Mouse (Mus musculus): ENCODE measurements around the gene Ptprd.
A peak's percentile ranks its signal among the peaks of the same experiment; 100 is the strongest.
"Not testable (repeated sequence)": the region's sequence is repeated elsewhere in the genome, so short reads cannot be mapped to it uniquely, and the experiment has no call there.

Ptprd gene

DNA sequence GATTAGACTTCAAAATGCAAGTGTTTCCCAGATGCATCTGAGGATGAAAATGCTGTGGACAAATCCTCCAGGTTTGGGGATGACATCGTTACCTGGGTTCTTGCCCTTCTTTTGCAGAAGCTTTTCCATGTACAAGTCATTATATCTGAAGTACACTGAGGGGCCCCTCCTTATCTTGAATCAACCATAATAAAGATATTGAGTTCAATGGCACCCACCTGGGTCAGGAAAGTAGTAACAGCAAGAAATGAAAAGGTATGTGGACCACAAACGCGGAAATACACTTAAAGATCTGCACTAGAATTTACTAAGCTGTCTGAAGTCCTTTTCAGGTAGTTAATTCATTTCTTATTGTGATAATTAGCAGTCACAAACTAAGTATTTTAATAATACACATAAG is 2017.0 kb downstream of the Ptprd start:
- DNase-seq (ENCODE audit: low read depth), result no peak

DNA sequence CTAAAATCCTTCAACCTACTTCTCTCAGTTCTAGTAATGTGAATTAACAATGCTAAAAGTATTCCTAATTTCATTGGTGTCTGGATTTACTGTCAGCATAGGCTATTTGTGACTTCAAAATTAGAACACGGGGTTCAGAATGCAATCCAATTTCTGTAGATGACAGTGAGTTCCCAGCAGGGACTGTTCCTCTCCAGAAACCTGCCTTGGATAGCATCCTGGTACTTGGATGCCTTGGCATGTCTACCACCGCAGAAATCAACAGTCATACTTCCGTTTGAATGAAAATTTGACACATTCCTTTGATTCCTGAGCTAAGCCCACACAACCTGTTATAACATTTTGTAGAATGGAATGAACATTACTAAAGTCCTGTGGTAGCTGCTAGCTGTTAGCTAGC is 2018.3 kb downstream of the Ptprd start:
- no peak for DNase-seq (ENCODE audit: low read depth)

DNA sequence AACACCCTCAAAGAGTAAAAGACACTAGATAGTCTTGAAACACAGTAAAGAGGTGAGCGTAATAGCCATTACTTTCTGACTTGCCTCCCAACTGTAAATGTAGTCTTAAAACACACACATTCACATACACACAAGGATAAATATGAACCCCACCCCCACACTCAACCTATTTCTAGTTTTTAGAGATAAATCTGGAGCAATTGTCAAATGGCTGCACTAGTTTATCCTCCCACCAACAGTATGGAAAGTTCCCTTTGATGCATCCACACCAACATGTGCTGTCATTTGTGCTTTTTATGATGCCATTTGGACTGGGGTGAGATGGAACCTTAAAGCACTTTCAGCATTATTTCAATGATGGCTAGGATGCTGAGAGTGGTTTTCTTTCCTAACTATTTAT is 2019.7 kb downstream of the Ptprd start:
- DNase-seq (ENCODE audit: low read depth), result no peak

DNA sequence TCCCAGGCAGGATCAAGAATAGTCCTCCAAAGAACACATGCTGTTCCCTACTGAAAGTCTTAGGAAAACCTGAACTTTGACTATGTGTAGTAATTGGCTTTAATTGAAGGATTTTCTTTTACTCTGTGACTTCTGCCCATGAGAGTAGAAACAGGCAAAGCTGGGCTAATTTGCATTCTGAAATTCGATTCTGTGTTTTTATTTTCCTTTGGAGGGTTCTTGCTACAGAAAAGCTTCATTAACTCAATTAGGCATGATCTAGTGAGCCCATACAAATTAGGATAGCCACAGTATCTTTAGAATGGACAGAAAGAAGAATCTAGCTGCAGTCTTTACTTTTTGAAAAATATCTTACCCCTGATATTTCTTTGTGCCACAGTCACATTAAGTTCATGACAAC is 2021.0 kb downstream of the Ptprd start:
- no peak for DNase-seq (ENCODE audit: low read depth)

DNA sequence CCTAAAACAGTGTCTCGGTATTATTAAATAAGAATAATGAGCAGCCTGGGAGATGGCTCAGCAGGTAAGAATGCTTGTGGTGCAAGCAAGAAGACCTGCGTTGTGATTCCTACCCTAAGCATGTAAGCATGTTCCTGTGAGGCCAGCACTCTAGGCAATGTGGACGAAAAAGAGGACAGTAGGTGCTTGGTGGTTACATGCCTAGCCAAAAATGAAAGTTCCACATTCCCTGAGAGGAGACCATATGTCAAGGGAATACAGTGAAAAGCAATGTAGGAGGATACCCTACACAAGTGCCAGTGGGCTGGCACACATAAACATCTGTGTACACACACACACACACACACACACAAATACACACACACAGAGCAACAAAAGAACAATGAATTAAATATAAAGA is 2028.7 kb downstream of the Ptprd start:
- DNase-seq (ENCODE audit: low read depth), result no peak

DNA sequence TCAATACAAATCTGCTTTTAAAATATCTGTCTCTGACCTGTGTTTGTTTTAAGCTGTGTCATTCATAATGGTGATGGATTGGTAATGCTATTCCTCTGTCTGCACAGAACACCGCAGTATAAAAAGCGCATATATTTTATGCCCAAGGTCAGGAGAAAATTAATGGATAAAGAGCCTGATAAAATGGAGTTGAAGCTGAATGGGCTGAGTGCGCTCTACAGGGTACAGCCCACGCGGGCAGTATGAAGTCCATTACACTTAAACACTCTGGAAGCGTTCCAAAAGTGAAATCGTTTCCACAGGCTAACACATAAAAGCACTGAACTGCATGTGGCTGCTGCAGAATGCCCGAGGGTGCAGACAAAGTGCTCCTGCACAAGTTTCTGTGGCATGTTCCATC is 2032.3 kb downstream of the Ptprd start:
- no peak for DNase-seq (ENCODE audit: low read depth)

DNA sequence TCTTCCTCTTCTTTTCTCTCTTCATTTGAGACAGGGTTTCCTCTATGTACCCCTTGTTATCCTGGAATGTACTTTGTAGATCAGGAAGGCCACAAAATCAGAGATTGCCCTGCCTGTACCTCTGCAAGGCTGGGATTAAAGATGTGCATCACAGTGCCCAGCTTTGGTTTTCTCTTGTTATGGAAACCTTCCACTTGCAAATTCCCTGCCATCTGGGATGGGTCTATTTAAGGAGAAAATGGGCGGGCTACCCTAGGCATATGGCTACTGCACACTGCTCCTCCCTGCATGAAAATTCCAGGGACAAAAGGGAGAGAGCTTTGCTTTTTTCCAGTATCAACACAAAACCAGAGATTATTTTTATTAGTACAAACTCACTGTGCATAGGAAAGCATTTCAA is 2036.7 kb downstream of the Ptprd start:
- no peak for DNase-seq (ENCODE audit: low read depth)

DNA sequence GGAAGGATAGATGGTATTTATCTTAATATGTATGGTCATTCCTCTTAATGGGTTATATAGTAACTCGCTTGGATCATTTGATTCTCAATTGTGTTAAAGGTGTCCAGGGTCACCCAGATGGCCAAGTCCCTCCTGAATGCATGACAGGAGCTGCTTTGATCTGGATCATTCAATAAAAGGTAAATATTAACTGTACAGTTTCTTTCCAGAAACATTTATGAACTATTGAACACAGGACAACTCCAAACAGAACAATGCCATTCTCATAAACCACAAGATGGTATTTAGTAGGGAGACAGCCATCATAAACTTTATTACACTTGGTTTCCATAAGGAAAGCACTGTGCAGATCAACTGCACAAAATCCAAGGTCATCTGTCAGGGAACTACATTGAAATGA is 2056.0 kb downstream of the Ptprd start:
- no peak for DNase-seq (ENCODE audit: low read depth)

DNA sequence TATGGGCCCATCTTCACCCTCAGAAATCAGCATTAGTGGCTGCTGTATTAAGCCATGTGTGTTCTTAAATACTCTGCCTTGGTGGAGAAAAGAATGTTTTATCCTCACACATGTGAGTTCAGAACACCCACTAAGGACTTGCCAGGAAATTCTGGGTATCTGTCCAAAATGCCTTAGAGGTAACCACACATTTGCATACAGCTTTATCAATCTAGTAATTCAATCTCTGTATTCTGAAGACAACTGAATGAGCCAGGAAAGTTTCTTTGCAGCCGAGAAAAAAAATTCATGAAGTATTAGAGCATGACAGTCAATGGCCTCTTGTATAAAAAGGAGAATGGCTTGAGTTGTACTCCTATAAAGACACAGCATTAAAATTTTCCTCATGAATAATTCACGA is 2057.6 kb downstream of the Ptprd start:
- DNase-seq (ENCODE audit: low read depth), result no peak

DNA sequence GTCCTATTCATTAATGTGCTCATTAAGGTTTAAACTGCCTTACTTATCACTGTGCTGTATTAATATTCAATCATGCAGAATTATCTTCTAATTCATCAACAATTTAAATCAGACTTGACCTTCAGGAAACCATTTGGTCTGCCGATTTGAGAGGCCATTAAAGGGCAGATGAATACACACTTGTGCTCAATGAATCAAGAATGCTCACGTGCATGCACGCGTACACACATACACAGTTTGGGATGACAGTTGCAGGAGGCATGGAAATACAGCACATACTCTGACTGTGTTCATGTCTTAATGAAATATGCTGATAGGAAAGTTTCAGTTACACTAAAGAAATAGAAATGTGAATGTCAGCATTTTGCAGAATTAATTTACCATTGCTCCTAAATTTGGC is 2066.8 kb downstream of the Ptprd start:
- no peak for DNase-seq (ENCODE audit: low read depth)

DNA sequence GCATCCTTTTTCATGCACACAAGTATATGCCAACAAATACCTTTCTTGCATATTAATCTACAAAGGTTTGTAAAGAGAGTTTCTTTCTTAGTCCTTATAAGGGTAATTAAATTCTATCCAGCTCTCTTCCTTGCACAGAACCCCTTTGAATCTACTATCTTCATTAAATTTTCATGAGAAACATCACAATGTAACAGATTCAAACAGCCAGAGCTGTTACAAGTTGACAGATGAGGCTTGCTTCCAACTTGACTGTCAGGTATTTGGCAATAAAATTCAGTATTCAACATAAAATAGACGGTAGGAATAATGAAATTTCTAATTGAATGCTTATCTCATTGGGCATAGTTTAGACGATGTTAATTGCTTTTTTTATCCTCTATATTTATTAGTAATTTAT is 2067.4 kb downstream of the Ptprd start:
- DNase-seq (ENCODE audit: low read depth), result no peak

DNA sequence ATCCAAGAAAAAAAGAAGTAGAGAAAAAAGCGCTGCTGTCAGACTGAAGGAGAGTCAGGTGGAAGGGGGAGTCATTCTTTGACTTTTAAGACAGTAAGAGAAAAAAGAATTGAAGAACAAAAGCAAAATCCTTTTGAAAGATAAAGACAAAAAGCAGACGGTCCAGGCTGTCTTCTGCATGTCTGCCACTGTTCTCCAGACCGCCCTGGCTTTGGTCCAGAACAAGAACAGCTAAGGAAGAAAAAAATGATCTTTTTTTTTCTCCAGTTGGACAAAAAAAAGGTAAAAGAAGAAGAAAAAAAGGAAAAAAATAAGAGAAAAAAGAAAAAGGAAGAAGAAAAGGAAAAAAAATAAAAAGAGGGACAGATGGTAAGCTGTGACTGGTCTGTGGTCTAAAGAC is 2073.9 kb downstream of the Ptprd start:
- DNase-seq (ENCODE audit: low read depth), result peak; percentile 7

DNA sequence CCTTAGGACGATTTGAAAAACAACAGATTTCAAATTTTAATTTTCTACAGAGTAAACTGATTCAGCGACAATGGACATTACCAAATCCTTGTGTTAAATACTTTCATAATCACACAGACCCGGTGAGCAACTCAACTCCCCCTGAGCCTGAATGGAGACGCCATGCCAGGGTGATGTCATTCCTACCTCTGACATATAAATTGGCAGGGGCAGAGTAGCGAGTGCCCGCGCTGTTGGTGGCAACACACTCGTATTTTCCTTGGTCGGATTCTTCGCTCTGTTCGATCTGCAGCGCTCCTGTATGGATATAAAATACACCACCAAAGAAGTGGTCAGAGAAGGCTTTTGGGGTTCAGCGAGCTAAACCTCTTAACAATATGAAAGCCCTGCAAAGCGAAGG is 2075.1 kb downstream of the Ptprd start:
- DNase-seq (ENCODE audit: low read depth), result no peak

DNA sequence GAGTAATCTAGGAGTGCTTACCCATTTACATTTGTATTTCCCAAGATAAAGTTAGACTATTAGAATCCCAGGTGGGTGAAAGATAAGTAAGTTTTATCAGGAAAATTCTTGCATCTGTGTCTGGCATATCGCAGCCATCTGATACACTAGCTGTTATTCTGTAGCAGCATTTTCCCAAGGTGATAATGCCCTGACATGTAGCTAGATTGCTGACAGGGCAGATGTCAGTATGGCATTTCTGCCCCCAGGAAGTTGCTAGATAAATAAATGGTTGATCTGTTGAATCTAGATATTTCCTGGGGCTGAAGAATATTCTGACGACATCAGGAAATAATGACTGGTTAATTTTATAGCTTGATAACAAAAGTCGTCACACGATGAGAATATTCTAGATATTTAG is 2119.9 kb downstream of the Ptprd start:
- no peak for DNase-seq (ENCODE audit: low read depth)

DNA sequence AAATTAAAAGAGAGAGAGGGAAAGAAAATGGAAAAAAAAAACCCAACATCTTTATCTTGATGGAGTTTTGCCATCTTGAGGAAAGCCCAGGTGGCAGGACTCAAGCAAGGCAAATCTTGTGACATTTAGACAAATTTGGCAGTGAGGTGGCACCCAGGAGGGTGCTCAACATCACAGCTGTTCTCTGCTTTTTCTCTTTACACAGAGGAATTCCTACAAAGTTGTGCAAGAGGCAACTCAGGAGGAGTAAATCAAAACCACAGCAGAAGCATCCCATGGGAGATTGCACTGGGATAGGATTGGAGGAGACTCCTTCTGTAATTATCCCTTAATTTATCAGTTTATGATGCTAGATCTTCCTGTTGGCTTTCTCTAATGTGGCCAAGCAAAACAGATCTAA is 2121.9 kb downstream of the Ptprd start:
- no peak for DNase-seq (ENCODE audit: low read depth)

DNA sequence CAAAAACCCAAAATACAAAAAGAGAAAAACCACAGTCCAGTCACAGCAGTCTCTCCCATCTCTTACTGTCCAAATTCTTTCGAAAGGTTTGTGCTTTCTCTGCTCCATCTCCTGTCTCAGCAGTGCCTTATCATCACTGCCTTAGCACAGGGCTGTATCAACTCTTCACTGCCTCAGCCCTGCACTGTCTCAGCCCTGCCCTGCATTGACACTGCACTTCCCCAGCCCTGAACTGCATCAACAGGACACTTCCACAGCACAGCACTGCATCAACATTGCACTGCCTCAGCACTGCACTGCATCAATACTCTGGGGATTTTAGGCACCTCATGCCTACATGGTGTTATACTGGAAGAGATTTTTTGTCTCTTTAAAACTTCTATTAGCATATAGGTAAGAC is 2135.7 kb downstream of the Ptprd start:
- no peak for DNase-seq (ENCODE audit: low read depth)

DNA sequence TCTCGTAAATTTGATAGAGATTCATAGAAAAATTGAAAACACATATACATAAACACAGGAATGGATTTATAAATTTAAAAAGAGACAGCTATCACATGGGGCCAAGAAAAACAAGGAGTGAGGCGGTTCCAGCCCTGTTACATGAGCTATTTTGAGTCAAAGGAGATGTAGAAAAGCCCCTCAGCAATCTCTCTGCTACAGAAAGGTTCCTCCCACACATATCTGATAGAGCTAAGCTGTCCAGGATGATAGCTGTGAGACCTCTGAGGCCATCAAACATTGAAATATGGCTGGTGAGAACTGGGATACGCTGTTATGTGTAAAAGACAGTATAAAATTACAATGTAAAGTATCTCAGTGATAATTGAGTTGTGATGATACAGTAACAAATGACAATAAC is 2138.5 kb downstream of the Ptprd start:
- DNase-seq (ENCODE audit: low read depth), result no peak

DNA sequence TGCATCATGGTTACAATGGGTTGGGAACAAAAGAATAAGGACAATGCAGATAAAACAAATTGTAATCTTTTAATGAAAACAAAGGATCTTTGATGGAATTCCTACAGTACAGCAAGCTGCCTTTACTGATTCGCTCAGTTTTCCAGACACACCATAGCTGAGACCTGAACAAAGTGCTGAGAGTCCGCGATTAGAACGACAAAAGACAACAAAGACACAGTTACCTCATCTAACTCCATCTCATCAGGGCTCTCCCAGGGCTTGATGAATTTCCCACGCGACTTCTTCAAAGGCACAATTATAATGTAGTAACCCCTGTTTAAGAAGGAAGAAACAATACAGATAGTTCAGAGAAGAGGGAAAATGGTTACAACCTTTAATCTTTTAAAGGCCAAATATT is 2140.0 kb downstream of the Ptprd start:
- no peak for DNase-seq (ENCODE audit: low read depth)

DNA sequence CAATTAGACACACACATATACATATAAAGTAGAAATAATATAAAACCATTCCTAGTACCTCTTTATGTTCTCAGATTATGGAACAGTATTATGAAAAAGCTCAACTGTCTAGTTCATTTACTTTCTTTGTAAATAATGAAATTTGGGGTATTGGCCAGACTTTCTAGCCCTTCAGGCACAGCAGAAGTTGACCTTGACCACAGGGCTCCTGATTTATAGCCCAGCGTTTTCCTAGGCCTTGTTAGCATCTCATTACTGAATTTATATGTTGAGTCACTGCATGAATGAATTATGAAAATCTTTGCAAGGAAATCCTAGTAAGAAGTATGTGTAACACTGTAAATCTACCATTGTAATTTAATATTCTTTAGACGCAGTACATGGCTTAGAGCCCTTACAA is 2154.9 kb downstream of the Ptprd start:
- DNase-seq (ENCODE audit: low read depth), result no peak

DNA sequence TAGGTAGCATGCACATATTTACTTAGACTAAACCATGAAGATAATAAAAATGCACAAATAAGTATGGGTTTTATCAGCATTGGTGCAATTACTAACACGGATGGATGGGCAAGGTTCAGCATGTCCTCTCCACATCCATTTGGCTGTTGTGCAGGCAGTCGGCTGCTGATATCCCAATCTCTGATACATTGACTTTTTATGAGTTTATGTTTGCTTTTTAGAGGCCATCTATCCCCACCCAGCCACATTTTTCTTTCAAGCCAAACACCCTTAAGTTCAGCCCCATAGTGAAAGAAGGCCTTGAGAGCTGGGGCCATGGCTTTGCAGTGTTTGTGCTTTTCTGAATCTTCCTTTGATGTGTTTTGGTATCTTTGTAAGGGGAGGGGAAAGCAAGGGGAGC is 2166.1 kb downstream of the Ptprd start:
- DNase-seq (ENCODE audit: low read depth), result no peak

DNA sequence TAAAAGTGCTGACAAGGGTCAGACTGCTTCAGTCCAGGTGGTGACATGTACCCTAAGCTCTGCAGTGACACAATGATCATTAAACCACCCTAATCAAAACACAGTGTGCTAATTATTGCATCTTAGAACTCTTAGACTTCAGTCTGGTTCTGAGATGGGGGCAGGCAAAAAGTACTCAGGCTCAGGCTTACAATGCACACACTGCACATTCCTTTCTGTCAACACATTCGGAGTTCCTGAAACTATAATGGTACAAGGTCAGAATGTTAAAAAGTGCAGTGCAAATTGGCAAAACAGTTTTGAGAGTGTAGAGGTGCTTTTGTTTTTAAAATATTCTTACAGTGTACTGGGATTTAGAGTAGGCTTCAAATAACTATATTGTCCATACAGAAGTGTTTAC is 2167.0 kb downstream of the Ptprd start:
- no peak for DNase-seq (ENCODE audit: low read depth)

DNA sequence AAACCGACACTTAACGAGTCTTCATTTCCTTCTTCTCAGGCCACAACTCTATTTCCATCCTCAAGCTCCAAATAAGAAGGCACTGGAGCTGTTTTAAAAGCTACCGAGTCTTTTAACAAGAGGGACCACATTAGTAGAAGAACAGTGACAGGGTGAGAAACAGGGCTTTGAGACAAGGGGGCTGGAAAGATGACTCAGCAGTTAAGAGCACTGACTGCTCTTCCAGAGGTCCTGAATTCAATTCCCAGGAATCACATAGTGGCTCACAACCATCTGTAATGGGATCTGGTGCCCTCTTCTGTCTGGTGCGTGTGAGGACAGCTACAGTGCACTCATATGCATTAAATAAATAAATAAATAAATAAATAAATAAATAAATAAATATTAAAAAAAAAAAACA is 2174.6 kb downstream of the Ptprd start:
- not testable (repeated sequence) for DNase-seq (ENCODE audit: low read depth)

DNA sequence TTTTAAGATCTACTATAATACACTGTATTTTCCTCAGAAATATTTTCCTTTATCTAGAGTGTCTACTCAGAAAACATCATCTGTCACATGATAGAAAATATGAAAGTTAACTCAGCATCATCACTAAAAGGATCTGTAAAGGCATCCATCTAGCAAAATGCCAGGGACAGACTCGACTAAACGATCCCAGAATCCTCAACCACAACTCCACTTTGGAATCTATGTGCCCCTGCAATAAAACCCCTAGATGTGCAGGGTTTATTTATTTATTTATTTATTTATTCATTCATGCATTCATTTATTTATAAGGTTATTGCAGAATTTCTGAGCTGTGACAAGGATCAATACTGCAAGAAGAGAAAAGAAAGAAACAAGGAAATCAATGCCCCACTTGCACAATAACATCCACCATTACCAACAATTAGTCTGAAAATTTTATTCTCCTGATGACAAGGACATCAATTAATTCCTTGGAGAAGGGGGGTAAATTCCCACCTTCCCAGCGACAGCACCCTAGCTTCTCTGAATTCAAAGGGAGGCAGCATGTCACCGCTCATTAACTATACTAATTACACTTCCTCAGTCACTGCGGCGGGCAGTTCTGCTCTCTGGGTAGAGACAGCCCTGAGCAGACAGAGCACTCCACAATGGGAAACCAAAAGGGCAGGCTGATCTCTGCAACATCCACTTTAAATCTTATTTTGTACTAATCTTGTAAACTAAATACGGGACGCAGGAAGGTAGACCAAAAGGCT is 2186.0 kb downstream of the Ptprd start:
- no peak for DNase-seq (ENCODE audit: low read depth)

DNA sequence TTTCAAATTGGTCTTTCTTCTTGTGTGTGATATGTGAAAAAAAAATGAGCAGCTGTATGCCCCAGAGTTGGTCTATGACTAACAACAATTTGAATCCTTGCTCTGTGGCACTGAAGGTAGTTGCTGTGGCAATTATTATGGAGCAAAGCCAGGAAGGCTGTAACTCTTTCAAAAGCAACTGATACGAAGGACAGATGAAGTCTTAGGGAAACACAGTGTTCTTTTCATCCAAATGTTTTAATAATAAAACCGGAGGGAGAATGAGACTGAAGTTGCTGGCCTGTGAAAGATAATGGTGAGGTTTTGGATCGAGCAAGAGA is 2187.3 kb downstream of the Ptprd start:
- DNase-seq (ENCODE audit: low read depth), result no peak

All from NIH3T3 (cell line).